Mouse (Mus musculus): ENCODE results near the gene Anapc2. TPM values are rescaled to one million over a fixed set of nuclear protein-coding genes. Genes with fewer than 3 reads are reported as not detected.

The Anapc2 gene
- 2.1 and 2.2 TPM in 2 replicates for polyA plus RNA-seq (2012)

DNA sequence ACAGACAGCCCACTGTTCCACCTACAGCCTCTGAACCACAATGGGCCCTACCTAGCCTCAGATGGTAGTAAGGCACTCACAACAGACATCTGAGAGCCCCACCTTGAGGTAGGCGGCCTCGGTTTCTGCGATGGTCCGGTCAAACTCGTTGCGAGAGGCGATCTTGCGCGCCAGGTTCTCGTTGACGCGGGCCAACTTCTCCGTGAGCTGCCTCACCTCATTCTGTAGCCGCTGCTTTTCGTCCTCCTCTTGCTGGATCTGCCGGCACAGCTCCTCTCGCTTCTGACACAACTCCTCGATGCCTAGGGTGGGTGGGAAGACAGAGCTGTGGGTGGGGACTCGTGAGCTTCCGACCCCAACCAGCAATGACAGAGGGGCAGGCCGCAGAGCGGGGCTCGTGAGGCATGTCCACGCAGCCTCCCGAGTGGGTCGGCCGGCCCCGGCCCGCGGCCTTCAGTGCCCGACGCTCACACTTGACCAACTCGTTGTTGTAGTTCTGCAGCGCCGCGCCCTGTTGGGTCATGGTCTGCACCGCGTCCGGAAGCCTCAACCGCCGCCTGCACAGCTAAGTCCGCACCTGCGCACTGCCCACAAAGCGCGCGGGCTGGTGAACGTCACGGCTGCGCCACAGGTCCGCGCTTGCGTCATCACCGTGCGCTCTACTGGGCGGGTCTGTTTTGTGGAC, at the start of gene Anapc2, which contains the start of gene Ssna1:
Gene Anapc2, plus strand, starts transcription at position 652 of the 685 bp plus-strand sequence.
Gene Ssna1, minus strand, starts transcription at position 612 of the 685 bp plus-strand sequence.
- Histone ChIP-seq H3K4me3 (replicated peaks) (peak within 1 kb of the TSS; percentile 84), H3K36me3 (ENCODE audit: control insufficient read depth) (peaks cover 86% of the 10 kb centered on the region), H3K27me3 (ENCODE audit: control insufficient read depth) (no peaks in the 10 kb centered on the region), H3K4me1 (ENCODE audit: control insufficient read depth) (peaks cover 63% of the 10 kb centered on the region), H3K9me3 (ENCODE audit: control insufficient read depth, low read length) (no peaks in the 10 kb centered on the region)
- no peak for TF ChIP-seq TAL1 (IDR thresholded peaks at IDR 0.05; ENCODE audit: low read length)
- TF ChIP-seq GATA1 (IDR thresholded peaks at IDR 0.05; ENCODE audit: low read length), result no peak

GRCm38 (mm10) chr2:25223681-25224491, 48.4 kb upstream of the Anapc2 start:
- Histone ChIP-seq H3K9me3 (ENCODE audit: control insufficient read depth, low read length) (no peaks in the 10 kb centered on the region), H3K36me3 (ENCODE audit: control insufficient read depth) (peaks cover 38% of the 10 kb centered on the region), H3K4me1 (ENCODE audit: control insufficient read depth) (peaks cover 55% of the 10 kb centered on the region), H3K27me3 (ENCODE audit: control insufficient read depth) (no peaks in the 10 kb centered on the region), H3K4me3 (replicated peaks) (peak overlapping the region; percentile 66)
- TF ChIP-seq GATA1 (IDR thresholded peaks at IDR 0.05; ENCODE audit: low read length) (peak; percentile 64), TAL1 (IDR thresholded peaks at IDR 0.05; ENCODE audit: low read length) (peak; percentile 55; the same call in 2 of the 3 replicates)

DNA sequence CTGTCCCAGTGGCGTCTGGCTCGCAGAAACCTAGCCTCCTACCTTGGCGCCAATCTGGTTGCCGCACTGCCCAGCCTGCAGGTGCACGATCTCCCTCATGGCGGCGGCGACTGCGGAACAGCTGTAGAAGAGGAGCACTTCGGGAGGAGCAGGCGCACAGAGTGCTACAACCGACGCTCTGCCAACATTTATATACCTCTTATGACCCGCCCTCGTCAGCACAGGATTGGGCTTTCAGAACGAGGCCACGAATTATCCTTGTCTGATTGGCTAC, 47.8 kb upstream of the Anapc2 start, which contains the start of gene Tubb4b:
Gene Tubb4b, minus strand, starts transcription at position 211 of the 274 bp plus-strand sequence.
- peaks cover 38% of the 10 kb centered on the region for H3K36me3 ChIP-seq (ENCODE audit: control insufficient read depth)
- no peaks in the 10 kb centered on the region for H3K9me3 ChIP-seq (ENCODE audit: control insufficient read depth, low read length)
- TF ChIP-seq TAL1 (IDR thresholded peaks at IDR 0.05; ENCODE audit: low read length), result no peak
- no peak for TF ChIP-seq GATA1 (IDR thresholded peaks at IDR 0.05; ENCODE audit: low read length)
- peaks cover 60% of the 10 kb centered on the region for H3K4me1 ChIP-seq (ENCODE audit: control insufficient read depth)
- no peaks in the 10 kb centered on the region for H3K27me3 ChIP-seq (ENCODE audit: control insufficient read depth)
- H3K4me3 ChIP-seq (replicated peaks), result peak within 1 kb of the TSS; percentile 66

GRCm38 (mm10) chr2:25224766-25225752, 47.2 kb upstream of the Anapc2 start:
- Histone ChIP-seq H3K36me3 (ENCODE audit: control insufficient read depth) (peaks cover 38% of the 10 kb centered on the region), H3K4me3 (replicated peaks) (peak overlapping the region; percentile 66), H3K9me3 (ENCODE audit: control insufficient read depth, low read length) (no peaks in the 10 kb centered on the region), H3K4me1 (ENCODE audit: control insufficient read depth) (peaks cover 60% of the 10 kb centered on the region), H3K27me3 (ENCODE audit: control insufficient read depth) (no peaks in the 10 kb centered on the region)
- TF ChIP-seq TAL1 (IDR thresholded peaks at IDR 0.05; ENCODE audit: low read length) (no peak), GATA1 (IDR thresholded peaks at IDR 0.05; ENCODE audit: low read length) (no peak)

DNA sequence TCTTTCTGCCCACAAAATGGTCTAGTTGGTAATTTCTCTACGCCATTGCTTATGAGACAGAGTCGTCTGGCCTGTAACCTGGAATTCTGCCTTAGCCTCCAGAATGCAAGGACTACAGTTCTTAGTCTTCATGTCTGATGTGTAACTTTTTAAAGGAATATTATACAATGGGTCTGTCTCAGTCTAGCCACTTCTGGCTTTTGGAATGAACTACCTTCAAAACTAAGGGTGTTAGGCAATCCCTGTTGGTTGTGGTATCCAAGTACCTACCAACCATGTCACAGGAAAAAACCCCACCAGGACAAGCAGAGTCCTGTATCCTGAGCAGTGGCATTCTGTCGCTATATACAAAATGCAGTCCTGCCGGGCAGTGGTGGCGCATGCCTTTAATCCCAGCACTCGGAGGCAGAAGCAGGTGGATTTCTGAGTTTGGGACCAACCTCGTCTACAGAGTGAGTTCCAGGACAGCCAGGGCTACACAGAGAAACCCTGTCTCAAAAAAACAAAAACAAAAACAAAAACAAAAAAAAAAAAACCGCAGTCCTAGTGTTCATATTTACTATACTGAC, 46.4 kb upstream of the Anapc2 start:
- TF ChIP-seq GATA1 (IDR thresholded peaks at IDR 0.05; ENCODE audit: low read length) (no peak), TAL1 (IDR thresholded peaks at IDR 0.05; ENCODE audit: low read length) (no peak)
- H3K4me1 ChIP-seq (ENCODE audit: control insufficient read depth), result peaks cover 56% of the 10 kb centered on the region

DNA sequence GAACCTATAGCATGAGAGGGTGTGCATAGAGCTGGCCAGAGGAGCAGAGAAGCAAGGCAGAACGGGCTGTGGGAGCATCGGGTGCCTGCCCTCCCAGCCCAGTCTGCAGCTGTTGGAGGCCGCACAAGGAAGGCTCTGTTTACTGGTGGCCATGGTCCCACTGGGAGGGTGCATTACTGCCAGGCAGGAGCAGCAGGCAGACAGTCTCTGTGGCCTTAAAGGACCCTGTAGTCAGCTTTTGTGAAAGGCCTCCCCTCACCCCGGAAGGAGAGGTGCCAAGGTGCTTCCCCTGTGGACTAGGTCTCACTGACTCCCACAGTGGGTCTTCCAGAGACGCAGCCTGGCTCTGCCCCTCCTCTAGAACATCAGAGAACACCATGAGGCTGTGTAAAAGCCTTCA, 45.4 kb upstream of the Anapc2 start:
- TF ChIP-seq TAL1 (IDR thresholded peaks at IDR 0.05; ENCODE audit: low read length) (no peak), GATA1 (IDR thresholded peaks at IDR 0.05; ENCODE audit: low read length) (no peak)
- peaks cover 7% of the 10 kb centered on the region for H3K27me3 ChIP-seq (ENCODE audit: control insufficient read depth)
- H3K9me3 ChIP-seq (ENCODE audit: control insufficient read depth, low read length), result no peaks in the 10 kb centered on the region
- H3K4me1 ChIP-seq (ENCODE audit: control insufficient read depth), result peaks cover 46% of the 10 kb centered on the region
- H3K36me3 ChIP-seq (ENCODE audit: control insufficient read depth), result peaks cover 25% of the 10 kb centered on the region
- no peak overlapping the region for H3K4me3 ChIP-seq (replicated peaks)

More for the DNA sequence above, 46.4 kb upstream of the Anapc2 start:
- Histone ChIP-seq H3K4me3 (replicated peaks) (peak overlapping the region; percentile 66), H3K9me3 (ENCODE audit: control insufficient read depth, low read length) (no peaks in the 10 kb centered on the region), H3K36me3 (ENCODE audit: control insufficient read depth) (peaks cover 34% of the 10 kb centered on the region), H3K27me3 (ENCODE audit: control insufficient read depth) (peaks cover 2% of the 10 kb centered on the region)

DNA sequence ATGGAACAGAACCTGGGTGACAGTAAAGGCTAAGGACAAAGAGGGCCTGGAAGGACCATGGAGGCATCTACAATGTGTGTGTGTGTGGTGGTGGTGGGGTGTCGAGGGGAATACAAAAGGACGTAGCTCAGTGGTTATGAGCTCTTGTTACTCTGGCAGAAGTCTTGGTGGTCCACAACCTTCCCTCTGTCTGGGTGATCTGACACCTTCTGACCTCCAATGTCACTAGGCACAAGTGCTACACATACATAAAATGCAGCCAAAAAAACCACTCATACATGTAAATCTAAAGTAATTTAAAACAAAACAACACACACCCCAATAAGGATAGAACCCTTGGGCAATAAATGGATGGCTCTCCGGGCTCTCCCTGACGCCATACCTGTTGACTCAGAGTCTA, 44.9 kb upstream of the Anapc2 start:
- H3K4me3 ChIP-seq (replicated peaks), result no peak overlapping the region
- H3K36me3 ChIP-seq (ENCODE audit: control insufficient read depth), result peaks cover 19% of the 10 kb centered on the region
- H3K9me3 ChIP-seq (ENCODE audit: control insufficient read depth, low read length), result no peaks in the 10 kb centered on the region
- peaks cover 41% of the 10 kb centered on the region for H3K4me1 ChIP-seq (ENCODE audit: control insufficient read depth)
- no peak for TF ChIP-seq GATA1 (IDR thresholded peaks at IDR 0.05; ENCODE audit: low read length)
- no peak for TF ChIP-seq TAL1 (IDR thresholded peaks at IDR 0.05; ENCODE audit: low read length)
- peaks cover 7% of the 10 kb centered on the region for H3K27me3 ChIP-seq (ENCODE audit: control insufficient read depth)

- H3K9me3 ChIP-seq (ENCODE audit: control insufficient read depth, low read length), result no peaks in the 10 kb centered on the region
- H3K27me3 ChIP-seq (ENCODE audit: control insufficient read depth), result peaks cover 7% of the 10 kb centered on the region
- H3K36me3 ChIP-seq (ENCODE audit: control insufficient read depth), result peaks cover 9% of the 10 kb centered on the region
- H3K4me3 ChIP-seq (replicated peaks), result peak overlapping the region; percentile 46
- peaks cover 34% of the 10 kb centered on the region for H3K4me1 ChIP-seq (ENCODE audit: control insufficient read depth)
- TF ChIP-seq GATA1 (IDR thresholded peaks at IDR 0.05; ENCODE audit: low read length) (no peak), TAL1 (IDR thresholded peaks at IDR 0.05; ENCODE audit: low read length) (no peak)
Measured at GRCm38 (mm10) chr2:25228431-25228889, 43.8 kb upstream of the Anapc2 start.

Measured in erythroblast, embryonic 14.5 days (primary cell).